Mouse (Mus musculus): ENCODE results near the gene Gm10842.
A peak's percentile ranks its signal among the peaks of the same experiment; 100 is the strongest.

Gene Gm10842

GRCm38 (mm10) chr11:105153068-105153833 is 6.6 kb downstream of the Gm10842 start:
- peak; percentile 58 for DNase-seq

- DNase-seq = peak; percentile 79
Observed at GRCm38 (mm10) chr11:105155915-105156314, 9.2 kb downstream of the Gm10842 start.

- no peak for DNase-seq
Observed at GRCm38 (mm10) chr11:105156748-105157267, 10.1 kb downstream of the Gm10842 start.

GRCm38 (mm10) chr11:105158047-105158446 is 11.4 kb downstream of the Gm10842 start:
- peak; percentile 21 for DNase-seq

- no peak for DNase-seq
Observed at GRCm38 (mm10) chr11:105159673-105160360, 13.1 kb downstream of the Gm10842 start.

- no peak for DNase-seq
Observed at GRCm38 (mm10) chr11:105161411-105161810, 14.7 kb downstream of the Gm10842 start.

GRCm38 (mm10) chr11:105164516-105165510 is 18.1 kb downstream of the Gm10842 start:
- DNase-seq = no peak

- no peak for DNase-seq
Observed at GRCm38 (mm10) chr11:105166780-105167179, 20.1 kb downstream of the Gm10842 start.

GRCm38 (mm10) chr11:105178516-105178915 is 31.8 kb downstream of the Gm10842 start, which contains the start of gene Tlk2:
Gene Tlk2, plus strand, starts transcription at chr11:105178807.
- peak; percentile 30 for DNase-seq

- DNase-seq = no peak
Observed at GRCm38 (mm10) chr11:105179523-105179922, 32.8 kb downstream of the Gm10842 start.

GRCm38 (mm10) chr11:105180471-105181091 is 33.9 kb downstream of the Gm10842 start:
- DNase-seq = peak; percentile 64

GRCm38 (mm10) chr11:105181126-105181637 is 34.5 kb downstream of the Gm10842 start:
- peak; percentile 92 for DNase-seq

- peak; percentile 34 for DNase-seq
Observed at GRCm38 (mm10) chr11:105181689-105182460, 35.2 kb downstream of the Gm10842 start.

GRCm38 (mm10) chr11:105182461-105182855 is 35.8 kb downstream of the Gm10842 start:
- no peak for DNase-seq

- DNase-seq = no peak
Observed at GRCm38 (mm10) chr11:105184678-105185077, 38.0 kb downstream of the Gm10842 start.

- DNase-seq = no peak
Observed at GRCm38 (mm10) chr11:105192186-105192585, 45.5 kb downstream of the Gm10842 start.

Data from kidney, adult 11 months (tissue).